Comparison of ENCODE assay signal across 8 mouse cellular contexts in genomic region chr9:82973321-82973892, GRCm38 (mm10). TPM values are rescaled to one million over a fixed set of nuclear protein-coding genes. Genes with fewer than 3 reads are reported as not detected.
A peak's percentile ranks its signal among the peaks of the same experiment; 100 is the strongest.
DNase-seq lines count a peak whose midpoint lies in the region; ATAC-seq lines count a peak whose summit lies in the region.

No protein-coding gene starts in this region.

- H3K9ac ChIP-seq in embryonic facial prominence, embryonic 11.5 days (replicated peaks; ENCODE audit: low read length), result peak overlapping the region; percentile 99
- peak overlapping the region; percentile 96 for H3K9ac ChIP-seq in hindbrain, embryonic 16.5 days (ENCODE audit: low read depth, low read length)

- H3K9me3 ChIP-seq in embryonic facial prominence, embryonic 11.5 days (replicated peaks; ENCODE audit: control insufficient read depth, low read length), result no peaks in the 10 kb centered on the region
- H3K9me3 ChIP-seq in hindbrain, embryonic 16.5 days (ENCODE audit: control insufficient read depth, low read length), result no peaks in the 10 kb centered on the region

- H3K79me2 ChIP-seq in macrophage (ENCODE audit: inconsistent target), result peaks cover 56% of the 10 kb centered on the region

- H3K36me3 ChIP-seq in embryonic facial prominence, embryonic 11.5 days (replicated peaks; ENCODE audit: control insufficient read depth, insufficient read depth, low read depth, low read length), result no peaks in the 10 kb centered on the region
- H3K36me3 ChIP-seq in hindbrain, embryonic 16.5 days (ENCODE audit: control insufficient read depth, insufficient read depth, low read length), result no peaks in the 10 kb centered on the region
- 0 out of 2 replicates have a peak, but pooled peaks cover 4% of the 10 kb centered on the region for H3K36me3 ChIP-seq in macrophage (ENCODE audit: inconsistent target)

- peak overlapping the region; percentile 56 for H3K4me2 ChIP-seq in embryonic facial prominence, embryonic 11.5 days (ENCODE audit: low read depth, low read length)
- H3K4me2 ChIP-seq in hindbrain, embryonic 16.5 days (ENCODE audit: low read length), result peak overlapping the region; percentile 92

- H3K27me3 ChIP-seq in embryonic facial prominence, embryonic 11.5 days (ENCODE audit: control insufficient read depth, insufficient read depth, low read length), result no peaks in the 10 kb centered on the region
- H3K27me3 ChIP-seq in hindbrain, embryonic 16.5 days (replicated peaks; ENCODE audit: control insufficient read depth, insufficient read depth, low read length), result no peaks in the 10 kb centered on the region

- WGBS in embryonic facial prominence, embryonic 11.5 days, result 26% methylated on average over 8 of the region's 8 CpGs
- WGBS in hindbrain, embryonic 16.5 days, result 24% methylated on average over 8 of the region's 8 CpGs
- WGBS in macrophage (ENCODE audit: missing documents), result 6% methylated on average over 8 of the region's 8 CpGs

- no peaks in the 10 kb centered on the region for H3K4me1 ChIP-seq in embryonic facial prominence, embryonic 11.5 days (ENCODE audit: control insufficient read depth, insufficient read depth, low read length)
- H3K4me1 ChIP-seq in hindbrain, embryonic 16.5 days (ENCODE audit: control insufficient read depth, insufficient read depth, low read depth, low read length), result peaks cover 19% of the 10 kb centered on the region

- H3K27ac ChIP-seq in embryonic facial prominence, embryonic 11.5 days (replicated peaks; ENCODE audit: low read depth, low read length), result no peak overlapping the region
- peak overlapping the region; percentile 39; the same call in 1 of the 2 replicates for H3K27ac ChIP-seq in hindbrain, embryonic 16.5 days (ENCODE audit: low read depth, low read length)
- H3K27ac ChIP-seq in macrophage, result peak overlapping the region; percentile 43

- no peak for ATAC-seq in embryonic facial prominence, embryonic 11.5 days (replicated peaks; ENCODE audit: insufficient number of reproducible peaks, low FRiP score, low TSS enrichment, low read depth)
- no peak for ATAC-seq in hindbrain, embryonic 16.5 days

- H3K4me3 ChIP-seq in embryonic facial prominence, embryonic 11.5 days (ENCODE audit: low read depth, low read length), result peak overlapping the region; percentile 89
- peak overlapping the region; percentile 94 for H3K4me3 ChIP-seq in hindbrain, embryonic 16.5 days (ENCODE audit: low read length)
- peak overlapping the region; percentile 43 for H3K4me3 ChIP-seq in macrophage (ENCODE audit: inconsistent target)

- peak; percentile 46 to 88 for DNase-seq in adrenal gland, adult (ENCODE audit: inconsistent age in 2 of 2, low spot score in 1 of 2)
- no peak for DNase-seq in adrenal gland, adult 8-10 months
- DNase-seq in 3T3-L1 (ENCODE audit: low read depth, low spot score), result peak; percentile 49
- no peak for DNase-seq in embryonic facial prominence, embryonic 11.5 days (ENCODE audit: low spot score)
- DNase-seq in right cerebral cortex, postnatal 10 days (ENCODE audit: low spot score in 2 of 2), result no peak
- no peak for DNase-seq in urinary bladder, postnatal 36 days (ENCODE audit: low spot score in 2 of 2)

RNA-seq across cellular contexts. Expression of gene Phip, which starts 1.9 kb away (rescaled TPM):
- total RNA-seq in adrenal gland, adult 8-10 months (2022), result 100 to 1,000 TPM in 1 of 4 experiments, 10 to 100 TPM in 3; 81.8 to 138 (median 89.3) TPM
- polyA plus RNA-seq in embryonic facial prominence, embryonic 11.5 days (2014; fragmentation: Nextera tagmentation; extraction: Ambion mirVana), result 127 and 135 TPM in 2 replicates
- polyA plus RNA-seq in hindbrain, embryonic 16.5 days (2015; fragmentation: Nextera tagmentation; extraction: Ambion mirVana), result 70.0 and 76.8 TPM in 2 replicates
- 1,000 to 10,000 TPM in 1 of 26 experiments, 100 to 1,000 TPM in 25; 169 to 1,287 (median 557) TPM for total RNA-seq in macrophage (2018; cell fraction: chromatin; rRNA removed)
- total RNA-seq in macrophage (2018; cell fraction: cytosol; rRNA removed), result 10 to 100 TPM; 18.5 to 48.8 (median 28.0) TPM
- 100 to 1,000 TPM in 24 of 26 experiments, 10 to 100 TPM in 2; 77.2 to 907 (median 245) TPM for total RNA-seq in macrophage (2018; cell fraction: nucleus; rRNA removed)
- 12.0 to 15.6 TPM (median 13.3 TPM) in 3 replicates for polyA plus RNA-seq in macrophage (2018)

Comparison
In these comparisons a context has a peak if more than half of its experiments do, and no peak if none do; other contexts are left out.
1. DNase-seq: peak in adrenal gland, adult (2 of 2) and 3T3-L1 (single experiment); none in adrenal gland, adult 8-10 months (single experiment), embryonic facial prominence, embryonic 11.5 days (single experiment), right cerebral cortex, postnatal 10 days (0 of 2) and urinary bladder, postnatal 36 days (0 of 2).
2. H3K4me3 ChIP-seq: peak in every context shown above with its lines; median percentile 94 in hindbrain, embryonic 16.5 days; 89 in embryonic facial prominence, embryonic 11.5 days; 43 in macrophage.